Mouse (Mus musculus) neural tube, embryonic 12.5 days (tissue): Measurements from ENCODE around the gene Gm14137. TPM values are rescaled to one million over a fixed set of nuclear protein-coding genes. Genes with fewer than 3 reads are reported as not detected.

ENCODE experiments used
- ATAC-seq: fragments of 200-750 bp; cut with Nextera tagmentation; 2 replicates; pipeline ENCODE4 v1.8.0; 2017; ENCODE audit warnings: low read depth, mild to moderate bottlenecking, moderate TSS enrichment, moderate library complexity; ENCODE audit not compliant: low FRiP score
- H3K27ac ChIP-seq: fragments of 300-500 bp; sonication (generic); 2 replicates; pipeline ENCODE4 v1.5.1; 2016
- H3K27me3 ChIP-seq: fragments of 300-500 bp; sonication (generic); replicated peaks from 2 replicates; pipeline ENCODE4 v1.6.1; 2016; ENCODE audit warnings: mild to moderate bottlenecking
- H3K36me3 ChIP-seq: fragments of 300-500 bp; sonication (generic); 2 replicates; pipeline ENCODE4 v1.6.1; 2016; ENCODE audit warnings: mild to moderate bottlenecking
- H3K4me1 ChIP-seq: fragments of 300-500 bp; sonication (generic); 2 replicates; pipeline ENCODE4 v1.6.1; 2016
- H3K4me2 ChIP-seq: fragments of 300-500 bp; sonication (generic); replicated peaks from 2 replicates; pipeline ENCODE4 v1.6.1; 2016; ENCODE audit warnings: mild to moderate bottlenecking
- H3K4me3 ChIP-seq: fragments of 300-500 bp; sonication (generic); 2 replicates; pipeline ENCODE4 v1.5.1; 2016
- H3K9ac ChIP-seq: fragments of 300-500 bp; sonication (generic); 2 replicates; pipeline ENCODE4 v1.6.1; 2016; ENCODE audit warnings: mild to moderate bottlenecking
- H3K9me3 ChIP-seq: fragments of 300-500 bp; sonication (generic); 2 replicates; pipeline ENCODE4 v1.6.1; 2016; ENCODE audit warnings: mild to moderate bottlenecking
- WGBS: fragments of 180-500 bp; shearing (Covaris S2); methylation state at CpG from one replicate; pipeline ENCODE4 v1.1.7; 2016; 5-methylcytosine and 5-hydroxymethylcytosine counted together
- polyA plus RNA-seq: library from polyadenylated mRNA; unstranded; fragments of >200 nt; fragmentation: Nextera tagmentation; extraction: Ambion mirVana; gene quantifications from 2 replicates; pipeline ENCODE4 v1.2.1, GENCODE M21; 2016

Gm14137 gene
- polyA plus RNA-seq, 1 experiment from 2014 or later: 0.86 TPM

DNA sequence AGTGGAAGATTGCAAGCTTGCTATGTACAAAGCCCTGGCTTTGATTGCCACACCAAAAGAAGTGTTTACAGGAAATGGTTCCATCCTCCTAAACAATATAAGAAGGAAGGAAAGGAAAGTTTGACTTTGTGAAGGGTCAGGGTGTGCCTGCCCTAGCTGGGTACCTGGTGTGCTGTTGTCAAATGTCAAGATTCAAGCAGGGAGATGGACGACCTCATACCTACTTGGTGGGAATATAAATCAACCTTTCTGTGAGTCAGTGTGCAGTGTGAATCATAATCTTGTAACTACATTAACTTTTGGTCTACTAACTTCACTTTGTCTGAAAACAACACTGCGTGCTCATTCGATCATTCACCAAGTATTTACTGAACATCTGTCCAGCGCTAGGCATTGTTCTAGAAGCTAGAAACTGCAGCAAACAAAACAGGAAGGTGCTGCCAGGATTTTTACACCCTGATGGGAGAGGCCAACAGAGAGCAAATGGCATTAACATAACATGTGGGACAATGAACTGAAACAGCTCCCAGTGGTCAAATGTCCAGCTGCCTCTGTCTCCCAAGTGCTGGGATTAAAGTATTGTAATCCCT is 29.7 kb downstream of the Gm14137 start:
- Histone ChIP-seq H3K9ac (no peak overlapping the region), H3K4me1 (peaks cover 12% of the 10 kb centered on the region), H3K36me3 (no peaks in the 10 kb centered on the region), H3K9me3 (no peaks in the 10 kb centered on the region), H3K27me3 (no peaks in the 10 kb centered on the region), H3K27ac (no peak overlapping the region), H3K4me3 (no peak overlapping the region), H3K4me2 (no peak overlapping the region)
- WGBS: 73% methylated on average over 4 of the region's 4 CpGs
- ATAC-seq: no peak

DNA sequence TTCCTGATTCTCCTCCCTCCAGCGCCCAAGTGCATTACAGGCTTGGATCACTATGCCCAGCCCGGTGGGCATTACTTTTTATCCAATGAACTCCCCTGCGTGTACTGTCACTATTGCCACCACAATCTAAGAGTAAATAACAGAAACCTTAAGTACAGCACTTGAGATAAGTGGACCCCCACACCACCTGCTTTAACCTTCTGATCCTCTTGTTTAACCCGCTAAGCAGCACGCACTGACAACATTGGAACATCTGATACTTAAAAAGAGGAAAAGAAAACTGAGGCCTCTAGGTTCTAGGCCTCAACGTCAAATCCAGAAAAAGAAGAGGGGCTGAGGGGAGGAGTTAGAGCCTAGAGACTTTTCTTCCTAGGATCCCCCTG is 33.6 kb downstream of the Gm14137 start:
- peak overlapping the region; percentile 68 for H3K4me3 ChIP-seq
- H3K9me3 ChIP-seq: no peaks in the 10 kb centered on the region
- peaks cover 20% of the 10 kb centered on the region for H3K4me1 ChIP-seq
- 25% methylated on average over 6 of the region's 6 CpGs for WGBS
- peak overlapping the region; percentile 77 for H3K9ac ChIP-seq
- H3K36me3 ChIP-seq: peaks cover 18% of the 10 kb centered on the region
- no peak; the same call in 1 of the 2 replicates for ATAC-seq
- peak overlapping the region; percentile 61 for H3K4me2 ChIP-seq
- no peak overlapping the region for H3K27ac ChIP-seq
- no peaks in the 10 kb centered on the region for H3K27me3 ChIP-seq

DNA sequence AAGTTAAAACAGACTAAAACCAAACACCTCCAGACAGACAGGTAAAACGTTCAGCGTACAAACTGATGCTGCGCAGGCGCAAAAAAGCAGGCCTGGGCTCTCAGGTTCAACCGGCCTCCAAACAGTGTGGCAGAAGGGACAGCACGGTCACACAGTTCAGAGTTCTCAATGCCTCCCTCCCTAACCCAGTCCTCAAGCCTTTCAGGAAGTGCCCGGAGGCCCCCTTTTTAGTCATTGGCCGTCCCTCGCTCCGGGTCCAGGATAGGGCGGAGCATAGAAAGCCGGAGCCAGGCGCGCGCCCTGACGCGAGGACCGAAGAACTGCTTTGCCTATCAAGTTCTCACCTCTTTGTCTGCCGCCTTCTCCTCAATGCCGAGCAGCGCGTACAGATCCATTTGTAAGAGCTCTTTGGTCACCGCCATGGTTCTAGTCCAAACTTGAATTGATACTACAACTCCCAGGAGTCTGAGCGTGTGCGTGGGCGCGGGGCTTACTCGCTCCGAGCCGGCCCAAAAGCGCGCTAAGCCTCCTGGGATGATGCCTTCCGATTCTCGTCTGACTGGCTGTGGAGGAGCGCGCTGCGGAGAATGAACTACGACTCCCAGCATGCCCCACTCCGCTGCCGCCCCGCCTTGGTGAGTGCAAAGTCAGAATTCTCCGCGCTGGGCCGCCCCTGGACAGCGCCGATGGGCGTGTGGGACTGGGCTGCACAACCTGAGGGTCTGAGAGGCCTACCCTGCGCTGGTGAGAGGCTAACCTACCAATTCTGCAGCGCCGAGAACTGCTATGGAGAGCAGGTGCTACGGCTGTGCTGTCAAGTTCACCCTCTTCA is 34.3 kb downstream of the Gm14137 start, which contains the start of the genes Zfyve19 and Dnajc17:
Gene Zfyve19 (plus strand): TSS at position 274 of the 832 bp plus-strand sequence.
Gene Dnajc17 (minus strand): TSS at position 452 of the 832 bp plus-strand sequence.
- Histone ChIP-seq H3K36me3 (peaks cover 19% of the 10 kb centered on the region), H3K9me3 (no peaks in the 10 kb centered on the region), H3K4me3 (peak within 1 kb of the TSS; percentile 68), H3K4me1 (peaks cover 18% of the 10 kb centered on the region), H3K9ac (peak within 1 kb of the TSS; percentile 77), H3K27me3 (no peaks in the 10 kb centered on the region), H3K4me2 (peak within 1 kb of the TSS; percentile 61), H3K27ac (peak within 1 kb of the TSS; percentile 38)
- peak; percentile 98 for ATAC-seq
- under 1% methylated on average over 51 of the region's 51 CpGs for WGBS

DNA sequence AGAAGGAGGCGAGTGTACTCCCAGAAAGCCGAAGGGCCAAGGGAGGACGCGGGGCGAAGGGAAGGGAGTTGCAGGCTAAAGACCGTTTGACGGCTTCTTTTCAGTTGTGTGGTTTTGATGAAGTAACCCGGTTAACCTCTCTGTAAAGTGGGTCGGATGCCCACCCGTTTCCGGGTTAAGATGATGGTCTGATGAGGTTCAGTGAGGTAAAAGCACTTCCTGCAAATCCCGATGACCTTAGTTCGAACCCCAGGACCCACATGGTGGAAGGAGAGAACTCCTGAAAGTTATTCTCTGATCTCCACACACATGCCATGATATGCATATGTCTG is 34.8 kb downstream of the Gm14137 start:
- peak overlapping the region; percentile 61 for H3K4me2 ChIP-seq
- H3K27ac ChIP-seq: no peak overlapping the region
- no peaks in the 10 kb centered on the region for H3K9me3 ChIP-seq
- peak overlapping the region; percentile 68 for H3K4me3 ChIP-seq
- no peaks in the 10 kb centered on the region for H3K27me3 ChIP-seq
- 1% methylated on average over 13 of the region's 13 CpGs for WGBS
- H3K36me3 ChIP-seq: peaks cover 23% of the 10 kb centered on the region
- ATAC-seq: peak; percentile 22
- peaks cover 16% of the 10 kb centered on the region for H3K4me1 ChIP-seq
- peak overlapping the region; percentile 77 for H3K9ac ChIP-seq

Other genes with a start within 250 kb of the Gm14137 start
- 18.3 and 18.4 TPM in 2 replicates for gene Chst14, start 248.0 kb upstream of the Gm14137 start, polyA plus RNA-seq
- gene Ccdc32, start 145.1 kb upstream of the Gm14137 start, polyA plus RNA-seq: 28.0 and 28.8 TPM in 2 replicates
- gene Rpusd2, start 139.7 kb upstream of the Gm14137 start, polyA plus RNA-seq: 6.6 TPM in 2 replicates
- 37.6 and 38.1 TPM in 2 replicates for gene Knl1, start 127.4 kb upstream of the Gm14137 start, polyA plus RNA-seq
- 31.9 and 34.0 TPM in 2 replicates for gene Rad51, start 61.7 kb upstream of the Gm14137 start, polyA plus RNA-seq
- 43.1 TPM in 2 replicates for gene Rmdn3, start 17.5 kb upstream of the Gm14137 start, polyA plus RNA-seq
- 3.5 TPM in 2 replicates for gene Gchfr, start 6.7 kb upstream of the Gm14137 start, polyA plus RNA-seq
- gene Zfyve19, start 34.1 kb downstream of the Gm14137 start, polyA plus RNA-seq: 46.5 and 49.3 TPM in 2 replicates
- 24.9 and 27.2 TPM in 2 replicates for gene Dnajc17, start 34.3 kb downstream of the Gm14137 start, polyA plus RNA-seq
- gene Ppp1r14d, start 55.4 kb downstream of the Gm14137 start, polyA plus RNA-seq: not detected in 2 replicates
- gene Spint1, start 62.9 kb downstream of the Gm14137 start, polyA plus RNA-seq: 1.2 and 1.7 TPM in 2 replicates
- 8.4 and 9.3 TPM in 2 replicates for gene Rhov, start 96.8 kb downstream of the Gm14137 start, polyA plus RNA-seq
- gene Vps18, start 114.2 kb downstream of the Gm14137 start, polyA plus RNA-seq: 26.6 TPM in 2 replicates
- 5.0 and 6.0 TPM in 2 replicates for gene Dll4, start 151.3 kb downstream of the Gm14137 start, polyA plus RNA-seq
- 2.4 and 2.7 TPM in 2 replicates for gene Chac1, start 176.7 kb downstream of the Gm14137 start, polyA plus RNA-seq